Mouse (Mus musculus) spleen, adult 18-20 months (tissue): Measurements from ENCODE around the gene Ptges3l.
"Not testable (repeated sequence)": the region's sequence is repeated elsewhere in the genome, so short reads cannot be mapped to it uniquely, and the experiment has no call there.

Experiments
- DNase-seq, 2 experiments: peaks; one replicate each; pipeline ENCODE4 v3.0.0; 2022; ENCODE audit warnings: mixed read lengths in 2 of 2

The Ptges3l gene

GRCm38 (mm10) chr11:101424925-101425813 lies at the start of gene Ptges3l, which contains the start of gene Rundc1:
Gene Ptges3l, minus strand, starts transcription at chr11:101425333.
Gene Rundc1, plus strand, starts transcription at chr11:101425085.
- DNase-seq, result peak; percentile 97 to 99

GRCm38 (mm10) chr11:101474298-101474697 lies 49.2 kb upstream of the Ptges3l start:
- no peak for DNase-seq

DNA sequence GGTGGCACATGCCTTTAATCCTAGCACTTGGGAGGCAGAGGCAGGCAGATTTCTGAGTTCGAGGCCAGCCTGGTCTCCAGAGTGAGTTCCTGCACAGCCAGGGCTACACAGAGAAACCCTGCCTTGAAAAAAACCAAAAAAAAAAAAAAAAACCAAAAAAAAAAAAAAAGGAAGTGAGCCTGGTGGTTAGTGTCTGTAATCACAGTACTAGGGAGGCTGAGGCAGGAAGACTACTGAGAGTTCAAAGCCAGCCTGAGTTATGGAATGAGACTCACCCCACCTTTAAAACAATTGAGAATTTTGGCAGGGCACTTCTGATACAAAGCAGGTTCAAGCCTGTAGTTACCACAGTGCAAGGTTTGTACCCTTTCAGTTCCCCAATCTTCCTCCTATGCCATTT lies 48.6 kb upstream of the Ptges3l start:
- not testable (repeated sequence) for DNase-seq

GRCm38 (mm10) chr11:101472336-101472735 lies 47.2 kb upstream of the Ptges3l start:
- no peak for DNase-seq

- no peak for DNase-seq
Measured at GRCm38 (mm10) chr11:101471926-101472325, 46.8 kb upstream of the Ptges3l start.

- no peak for DNase-seq
Measured at GRCm38 (mm10) chr11:101470206-101470605, 45.1 kb upstream of the Ptges3l start.

GRCm38 (mm10) chr11:101469155-101469554 lies 44.0 kb upstream of the Ptges3l start:
- no peak for DNase-seq

- no peak for DNase-seq
Measured at GRCm38 (mm10) chr11:101468731-101469130, 43.6 kb upstream of the Ptges3l start.

- DNase-seq, result peak in 1 of 2 experiments; percentile 34
Measured at GRCm38 (mm10) chr11:101468263-101468688, 43.1 kb upstream of the Ptges3l start.

DNA sequence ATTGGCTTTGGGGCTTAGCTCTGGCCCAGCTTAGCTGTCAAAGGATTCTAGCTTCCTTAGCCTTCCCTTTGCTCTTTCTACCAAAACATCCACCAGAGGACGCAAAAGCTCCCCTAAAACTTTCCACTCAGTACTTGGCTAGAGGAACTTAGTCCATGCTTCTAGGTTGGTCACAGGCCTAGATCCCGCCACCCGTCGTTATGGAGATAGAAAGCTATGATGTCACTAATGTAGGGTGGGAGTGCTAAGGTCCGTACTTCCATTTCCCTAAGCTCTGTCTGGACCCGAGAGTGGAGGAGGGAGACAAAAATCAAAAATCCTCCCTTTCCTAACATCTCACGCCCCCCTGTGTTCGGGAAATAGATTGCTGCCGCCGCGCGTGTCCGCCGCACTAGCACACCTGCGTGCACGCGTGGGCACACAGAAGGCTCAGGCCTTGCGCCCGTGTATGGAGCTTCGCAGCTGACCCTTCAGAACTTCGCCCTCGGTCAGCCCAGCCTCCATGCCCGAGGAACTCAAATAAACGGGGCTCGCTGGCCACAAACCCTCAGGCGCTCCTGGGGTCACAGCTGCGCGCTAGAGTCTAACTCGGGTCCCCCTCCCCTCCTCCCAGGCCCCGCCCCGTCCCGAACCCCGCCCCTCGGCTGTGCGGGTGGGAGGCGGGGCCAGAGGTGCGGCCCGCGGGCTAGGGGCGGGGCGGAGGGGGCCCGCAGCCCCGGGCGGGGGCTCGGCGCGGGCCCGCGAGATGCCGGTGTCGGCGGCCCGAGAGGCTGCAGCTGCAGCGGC lies 42.5 kb upstream of the Ptges3l start:
- DNase-seq, result peak; percentile 42 to 67

DNA sequence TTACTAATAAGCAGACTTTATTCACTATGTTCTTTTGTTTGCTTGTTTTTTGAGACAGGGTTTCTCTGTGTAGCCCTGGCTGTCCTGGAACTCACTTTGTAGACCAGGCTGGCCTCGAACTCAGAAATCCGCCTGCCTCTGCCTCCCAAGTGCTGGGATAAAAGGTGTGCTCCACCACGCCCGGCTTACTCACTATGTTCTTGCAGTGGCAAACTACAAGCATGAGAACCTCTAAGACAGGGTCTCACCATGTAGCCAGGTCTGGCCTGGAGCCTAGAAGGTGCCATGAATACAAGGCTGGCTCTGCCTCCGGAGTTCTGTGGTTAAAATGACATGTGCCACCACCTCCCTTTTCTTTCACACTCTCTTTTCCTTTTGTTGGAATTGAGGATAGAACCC lies 41.4 kb upstream of the Ptges3l start:
- not testable (repeated sequence) for DNase-seq

DNA sequence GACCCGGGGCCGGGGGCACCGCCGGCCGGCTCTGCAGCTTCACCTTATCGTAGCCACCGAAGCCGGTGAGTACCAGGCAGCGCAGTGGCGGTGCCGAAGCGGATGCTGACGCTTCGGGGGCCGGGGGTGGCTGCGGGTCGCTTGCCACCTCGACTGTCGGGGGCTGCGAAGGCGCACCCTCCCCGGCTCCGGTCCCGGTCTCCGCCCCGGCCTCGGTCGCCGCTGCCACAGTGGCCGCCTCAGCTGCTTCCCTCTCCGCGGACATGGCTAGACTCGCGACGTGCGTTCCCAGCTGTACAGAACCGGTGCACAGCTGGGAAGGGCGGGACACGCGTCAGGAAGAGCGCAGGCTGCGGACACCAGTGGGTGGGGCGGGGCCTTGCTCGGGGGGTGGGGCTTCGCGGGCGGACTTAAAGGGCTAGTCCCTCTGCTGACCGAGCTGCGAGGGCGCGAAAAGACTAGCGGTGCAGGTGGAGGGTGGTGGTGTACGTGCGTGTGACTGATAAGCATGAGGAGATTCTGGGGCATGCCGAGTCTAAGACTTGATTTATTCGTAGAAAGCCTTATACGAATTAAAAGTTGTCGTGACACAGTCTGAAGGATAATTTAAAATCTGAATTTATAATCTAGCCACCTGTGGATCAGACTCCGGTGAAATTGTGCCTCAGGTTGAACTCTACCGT lies 40.9 kb upstream of the Ptges3l start, which contains the start of gene Vat1:
Gene Vat1, minus strand, starts transcription at position 362 of the 683 bp plus-strand sequence.
- peak; percentile 55 to 67 for DNase-seq

DNA sequence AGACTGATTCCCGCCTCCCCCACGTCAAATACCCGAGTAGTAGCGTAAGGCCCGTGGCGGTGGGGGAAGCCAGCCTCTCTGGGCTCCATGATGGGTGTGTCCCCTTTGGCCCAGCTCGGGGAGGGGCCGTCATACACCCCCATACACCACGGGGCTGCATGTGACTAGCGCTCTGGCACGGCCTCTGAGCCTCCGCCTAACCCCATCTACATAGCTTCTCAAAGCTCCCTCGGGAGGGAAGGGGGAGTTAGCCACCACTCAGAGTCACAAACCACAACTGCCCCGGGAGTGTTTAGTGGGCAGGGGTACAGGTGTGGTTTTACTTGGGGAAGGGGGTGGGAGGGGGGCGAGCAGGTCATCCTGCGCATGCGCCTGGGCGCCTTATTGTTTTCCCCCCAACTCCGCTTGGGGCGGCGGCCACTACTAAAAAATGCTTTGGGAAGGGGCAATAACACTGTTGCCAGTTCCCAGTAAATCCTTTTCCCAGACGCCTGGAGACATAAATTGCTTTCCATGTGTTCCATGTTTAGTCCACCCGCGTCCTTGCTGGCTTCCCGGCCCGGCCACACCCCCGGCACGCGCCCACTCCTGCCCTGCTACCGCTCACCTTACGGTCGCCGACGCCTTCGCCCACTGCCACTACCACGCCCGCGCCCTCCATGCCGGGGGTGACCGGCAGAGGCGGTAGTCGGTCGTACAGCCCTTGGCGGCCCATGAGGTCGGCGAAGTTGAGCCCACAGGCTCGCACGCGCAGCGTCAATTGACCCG lies 40.2 kb upstream of the Ptges3l start:
- DNase-seq, result peak; percentile 20 to 40

DNA sequence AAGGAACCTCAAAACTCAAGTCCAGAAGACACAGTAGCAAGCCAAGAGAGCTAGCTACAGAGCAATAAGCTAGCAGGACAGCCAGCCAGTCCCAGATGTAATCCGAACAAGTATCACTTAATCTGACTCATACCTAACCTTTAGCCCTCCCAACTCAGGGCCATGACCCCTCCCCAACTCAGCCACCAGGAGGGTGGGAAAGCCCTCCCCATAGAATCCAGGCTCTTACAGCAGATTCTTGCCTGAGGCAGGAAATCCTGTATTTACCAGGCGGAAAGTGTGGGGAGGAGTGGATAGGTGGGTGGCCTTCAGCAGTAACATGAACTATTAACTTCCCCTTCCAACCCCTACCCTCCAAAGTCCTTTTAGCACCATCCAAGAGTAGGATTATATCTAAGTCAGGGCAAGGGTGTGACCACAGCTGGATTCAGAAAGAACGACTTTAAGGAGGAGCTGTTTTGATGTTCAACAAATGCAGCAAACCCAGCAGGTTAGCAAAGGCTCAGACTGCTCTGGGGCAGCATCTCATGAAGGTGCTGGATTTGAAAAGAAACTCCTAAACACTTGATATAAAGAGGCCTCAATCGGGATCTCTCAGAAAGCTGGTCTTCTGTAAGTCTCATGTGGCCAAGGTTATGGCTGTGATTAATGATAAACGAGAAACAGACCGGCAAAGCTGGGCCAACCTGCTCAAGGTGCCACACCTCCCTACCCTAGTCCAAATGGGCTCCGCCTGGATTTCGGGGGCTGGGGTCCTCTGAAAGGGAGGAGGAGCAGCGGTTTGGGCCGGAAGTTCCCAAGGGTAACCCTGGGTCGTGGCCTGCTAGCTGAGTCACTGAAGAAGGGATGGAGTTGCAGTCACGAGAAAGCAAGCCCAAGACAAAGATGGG lies 39.3 kb upstream of the Ptges3l start, which contains the start of gene Rnd2:
Gene Rnd2, plus strand, starts transcription at position 789 of the 890 bp plus-strand sequence.
- DNase-seq, result no peak

DNA sequence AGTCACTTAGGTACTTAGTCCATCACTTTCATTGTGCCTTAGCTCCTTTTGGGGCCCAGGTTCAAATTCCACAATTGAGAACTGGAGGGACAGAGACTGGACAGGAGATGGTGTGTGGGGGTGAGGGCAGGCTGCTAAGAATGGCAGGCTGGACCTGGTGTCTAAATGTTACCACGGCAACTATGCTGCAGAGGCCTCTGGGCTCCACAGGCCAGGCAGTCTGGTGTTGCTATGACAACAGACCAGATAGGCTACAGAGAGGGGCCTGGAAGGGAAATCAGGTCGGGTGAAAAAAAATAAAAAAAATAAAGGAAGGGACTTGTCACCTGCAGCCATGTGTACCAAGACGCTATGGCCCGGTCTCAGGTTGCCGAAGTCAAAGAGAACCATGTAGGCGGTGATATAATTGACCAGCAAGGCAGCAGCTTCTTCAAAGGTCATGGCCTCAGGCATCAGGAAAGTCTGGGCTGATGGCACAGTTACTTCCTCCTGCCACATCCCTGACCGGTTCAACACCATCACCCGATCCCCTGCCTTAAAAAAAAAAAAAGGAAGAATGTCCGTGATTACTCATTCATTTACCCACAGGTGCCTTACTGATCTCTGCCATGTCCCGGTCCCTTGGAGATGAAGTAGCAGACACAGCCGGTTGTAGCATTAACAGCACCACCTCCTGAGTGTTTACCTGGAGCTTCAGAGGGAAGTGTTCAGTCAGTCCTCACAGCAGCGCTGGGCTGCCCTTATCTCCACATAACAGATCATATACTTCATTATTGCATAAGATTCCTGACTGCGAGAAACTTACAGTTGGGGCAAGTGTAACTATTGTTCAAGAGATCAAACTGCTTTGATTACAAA lies 37.7 kb upstream of the Ptges3l start:
- no peak for DNase-seq

- DNase-seq, result no peak
Measured at GRCm38 (mm10) chr11:101462141-101462540, 37.0 kb upstream of the Ptges3l start.

DNA sequence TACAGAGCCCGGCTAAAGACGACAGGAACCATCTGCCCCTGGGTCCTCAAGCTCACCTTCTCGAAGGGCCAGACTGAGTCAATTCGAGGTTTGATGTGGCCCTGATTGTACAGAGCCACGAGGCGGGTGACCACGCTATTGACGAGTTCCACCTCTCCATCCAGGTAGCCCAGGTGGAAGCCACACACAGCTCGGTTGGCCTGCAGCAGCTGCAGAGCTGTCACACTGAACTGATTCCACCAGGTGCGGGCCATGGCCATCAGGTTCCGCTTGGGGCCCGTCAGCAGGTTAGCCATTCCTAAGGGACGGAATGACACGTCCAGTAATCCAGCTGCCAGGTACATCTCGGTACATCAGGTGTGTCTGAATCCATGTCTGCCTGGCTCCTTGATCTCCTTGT lies 35.2 kb upstream of the Ptges3l start:
- DNase-seq, result no peak

GRCm38 (mm10) chr11:101459716-101460115 lies 34.6 kb upstream of the Ptges3l start:
- no peak for DNase-seq

DNA sequence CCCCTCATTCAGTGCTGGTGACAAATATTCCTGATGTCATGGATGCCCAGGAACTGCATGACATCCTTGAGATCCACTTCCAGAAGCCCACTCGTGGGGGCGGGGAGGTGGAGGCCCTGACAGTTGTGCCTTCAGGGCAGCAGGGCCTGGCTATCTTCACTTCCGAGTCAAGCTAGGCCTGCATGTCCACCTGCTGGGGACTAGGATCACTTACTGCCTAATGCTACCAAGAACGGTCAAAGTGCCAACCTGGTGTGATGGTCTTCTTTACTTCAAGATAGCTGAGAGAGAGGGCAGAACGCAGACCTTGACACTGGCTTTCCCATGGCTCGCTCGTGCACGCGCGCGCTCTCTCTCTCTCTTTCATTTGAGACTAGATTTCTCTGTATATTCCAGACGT lies 33.1 kb upstream of the Ptges3l start:
- DNase-seq, result no peak

DNA sequence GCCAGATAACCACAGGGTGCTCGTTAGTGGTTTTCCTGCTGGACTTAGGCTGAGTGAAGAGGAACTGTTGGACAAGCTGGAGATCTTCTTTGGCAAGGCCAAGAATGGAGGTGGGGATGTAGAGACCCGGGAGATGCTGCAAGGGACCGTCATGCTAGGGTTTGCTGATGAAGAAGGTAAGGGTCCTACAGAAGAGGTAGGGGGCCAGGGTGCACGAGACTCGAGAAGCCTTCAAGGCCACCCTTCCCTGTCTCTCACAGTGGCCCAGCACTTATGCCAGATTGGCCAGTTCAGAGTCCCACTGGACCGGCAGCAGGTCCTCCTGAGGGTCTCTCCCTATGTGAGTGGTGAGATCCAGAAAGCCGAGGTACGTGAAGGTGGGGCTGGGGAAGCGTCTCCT lies 32.5 kb upstream of the Ptges3l start:
- no peak for DNase-seq
